Mouse (Mus musculus) adrenal gland, postnatal 0 days (tissue): Measurements from ENCODE around the gene Eaf2. TPM values are rescaled to one million over a fixed set of nuclear protein-coding genes. Genes with fewer than 3 reads are reported as not detected.

Source experiments
- microRNA-seq: library from miRNA; unstranded; fragments of <30 nt; microRNA quantifications from one replicate; pipeline ENCODE4, GENCODE M21; 2016; ENCODE audit warnings: borderline replicate concordance; ENCODE audit not compliant: insufficient number of aligned reads
- polyA plus RNA-seq: library from polyadenylated mRNA; unstranded; fragments of >200 nt; fragmentation: Nextera tagmentation; extraction: Ambion mirVana; gene quantifications from 2 replicates; pipeline ENCODE4 v1.2.1, GENCODE M21; 2015

Gene Eaf2
- polyA plus RNA-seq: 2.1 and 2.3 TPM in 2 replicates

DNA sequence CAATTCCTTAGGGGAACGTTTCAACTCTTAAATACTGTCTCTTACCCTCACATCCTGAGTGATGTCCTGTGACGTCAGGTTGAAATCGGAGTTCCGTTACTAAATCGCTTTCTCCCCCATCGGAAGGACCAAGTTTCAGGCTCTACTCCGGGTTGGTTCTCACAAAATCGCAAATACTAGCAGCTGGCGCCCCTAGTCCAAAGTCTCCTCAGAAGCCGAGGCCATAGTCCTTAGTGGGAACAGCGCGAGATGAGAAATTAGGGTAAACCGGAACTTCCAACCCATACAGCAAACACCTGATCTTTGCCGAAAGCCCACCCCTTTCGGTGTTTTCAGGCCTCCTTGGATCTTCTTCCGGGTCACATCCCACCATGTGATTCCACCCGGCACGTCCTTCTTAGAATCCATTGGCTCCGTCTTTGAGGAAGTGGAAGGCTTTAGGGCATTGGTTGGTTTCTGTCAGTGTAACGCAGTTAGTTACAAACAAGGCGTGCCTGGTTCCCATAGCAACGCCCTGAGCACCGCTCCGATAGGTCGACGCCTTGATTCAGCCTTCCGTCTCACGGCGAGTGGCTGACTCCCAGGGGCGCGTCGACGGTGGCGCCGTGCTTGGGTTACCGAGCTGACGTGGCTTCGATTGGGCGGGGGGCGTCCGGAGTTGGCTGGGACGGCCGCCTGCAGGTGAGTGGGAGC, at the start of gene Eaf2, which contains the start of gene Golgb1:
Gene Eaf2, minus strand, starts transcription at position 421 of the 693 bp plus-strand sequence.
Gene Golgb1, plus strand, starts transcription at position 558 of the 693 bp plus-strand sequence.

DNA sequence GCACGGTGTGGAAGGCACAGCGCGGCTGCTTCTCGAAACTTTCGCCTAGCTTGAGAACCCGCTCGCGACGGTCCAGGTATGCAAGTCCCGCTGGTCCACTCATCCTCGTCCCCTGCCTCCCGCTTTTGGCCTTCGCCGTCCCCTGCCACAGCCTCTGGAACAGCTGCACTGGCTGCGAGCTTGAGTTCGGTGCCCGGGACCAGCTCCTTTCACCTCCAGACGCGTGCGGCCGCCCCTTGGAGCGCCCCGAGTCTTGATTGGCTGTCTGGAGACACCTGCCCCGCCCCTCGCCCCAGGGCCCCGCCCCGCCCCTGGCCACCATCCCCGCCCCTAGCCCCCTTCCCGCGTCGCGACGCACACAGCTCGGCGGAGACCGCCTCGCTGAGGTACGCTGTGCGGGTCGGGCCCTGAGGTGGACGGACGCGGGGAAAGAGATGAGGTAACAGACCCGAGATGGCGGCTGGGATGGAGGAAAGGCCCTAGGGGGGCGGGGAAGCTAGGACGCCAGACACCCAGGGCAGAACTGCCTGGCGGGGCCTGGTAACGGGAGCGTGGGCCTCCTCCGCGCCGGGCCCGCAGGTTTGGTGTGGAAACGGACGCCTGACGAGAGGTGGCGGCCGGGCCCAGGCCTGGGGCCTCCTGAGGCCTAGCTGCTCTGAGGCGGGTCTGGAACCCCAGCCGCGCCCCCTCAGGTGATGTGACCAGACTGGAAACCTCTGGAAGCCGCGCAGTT, 46.6 kb downstream of the Eaf2 start, which contains the start of gene Iqcb1:
Gene Iqcb1, plus strand, starts transcription at position 332 of the 733 bp plus-strand sequence.

DNA sequence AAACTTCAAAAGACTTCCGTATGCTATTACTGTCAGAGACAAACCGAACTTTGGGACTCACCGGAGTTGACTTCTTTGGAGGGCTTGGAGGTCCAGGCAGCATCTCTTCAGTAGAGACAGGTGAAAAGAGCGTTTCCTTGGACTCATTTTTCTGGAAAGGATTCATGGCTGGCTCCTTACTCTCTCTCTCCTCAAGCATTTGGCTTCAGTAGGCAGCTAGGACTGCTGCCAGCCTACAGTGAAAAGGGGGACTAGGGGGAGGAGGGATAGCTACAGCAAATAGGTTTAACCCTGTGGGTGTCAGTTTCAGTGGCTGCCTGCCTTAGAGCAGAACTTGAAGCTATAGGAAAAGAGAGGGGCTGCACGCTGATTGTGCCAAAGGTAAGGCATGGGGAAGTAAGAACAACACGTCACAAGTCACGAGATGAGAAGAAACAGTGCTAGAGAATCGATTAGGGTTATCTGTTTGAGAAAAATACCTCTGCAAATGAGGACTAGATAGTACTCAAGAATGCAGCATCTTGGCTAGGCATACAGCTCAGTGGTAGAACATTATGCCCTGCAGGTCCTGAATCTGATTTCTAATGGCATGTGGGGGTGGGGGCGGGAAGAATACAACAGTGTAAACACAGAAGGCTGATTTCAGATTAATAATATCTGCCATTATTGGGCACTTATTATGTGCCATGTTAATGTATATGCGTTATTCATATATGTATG, 90.0 kb downstream of the Eaf2 start, which contains the start of gene Slc15a2:
Gene Slc15a2, minus strand, starts transcription at position 369 of the 720 bp plus-strand sequence.

Small RNA genes lying within 50 kb of the gene (microRNA-seq; reads per million reads assigned to microRNA genes)
- gene Gm22617: not detected

Other genes starting within 250 kb of the Eaf2 start
- 3.1 and 3.8 TPM in 2 replicates for gene Cd86, start 208.9 kb downstream of the Eaf2 start, polyA plus RNA-seq
- 0.18 TPM in 1 of 2 replicates, not detected in the other for gene Ildr1, start 181.0 kb downstream of the Eaf2 start, polyA plus RNA-seq
- gene Slc15a2, start 90.0 kb downstream of the Eaf2 start, polyA plus RNA-seq: 1.9 and 2.5 TPM in 2 replicates
- gene Iqcb1, start 46.6 kb downstream of the Eaf2 start, polyA plus RNA-seq: 26.2 and 30.6 TPM in 2 replicates
- 83.2 and 140 TPM in 2 replicates for gene Golgb1, start 137 bp upstream of the Eaf2 start, polyA plus RNA-seq
- 7.0 and 9.0 TPM in 2 replicates for gene Hcls1, start 60.0 kb upstream of the Eaf2 start, polyA plus RNA-seq
- 0.08 and 0.28 TPM in 2 replicates for gene Fbxo40, start 115.5 kb upstream of the Eaf2 start, polyA plus RNA-seq
- 2.1 and 2.2 TPM in 2 replicates for gene Polq, start 136.8 kb upstream of the Eaf2 start, polyA plus RNA-seq